8 mouse cellular contexts compared by ENCODE assay signal in genomic region chr8:105638510-105638909, GRCm38 (mm10). TPM values are rescaled to one million over a fixed set of nuclear protein-coding genes. Genes with fewer than 3 reads are reported as not detected.
DNase-seq lines count a peak whose midpoint lies in the region; ATAC-seq lines count a peak whose summit lies in the region.

No protein-coding gene starts in this region.

- peak overlapping the region; percentile 82 for H3K4me3 ChIP-seq in kidney, embryonic 15.5 days (replicated peaks)
- H3K4me3 ChIP-seq in embryonic facial prominence, embryonic 11.5 days (ENCODE audit: low read depth, low read length): 0 out of 2 replicates have a peak overlapping the region, but pooled peaks have one; percentile 90
- H3K4me3 ChIP-seq in intestine, embryonic 15.5 days (replicated peaks): no peak overlapping the region
- peak overlapping the region; percentile 89; the same call in 1 of the 2 replicates for H3K4me3 ChIP-seq in neural tube, embryonic 12.5 days

- no peaks in the 10 kb centered on the region for H3K27me3 ChIP-seq in kidney, embryonic 15.5 days
- H3K27me3 ChIP-seq in embryonic facial prominence, embryonic 11.5 days (ENCODE audit: control insufficient read depth, insufficient read depth, low read length): no peaks in the 10 kb centered on the region
- no peaks in the 10 kb centered on the region for H3K27me3 ChIP-seq in intestine, embryonic 15.5 days (replicated peaks)
- H3K27me3 ChIP-seq in neural tube, embryonic 12.5 days (replicated peaks): no peaks in the 10 kb centered on the region

- peak overlapping the region; percentile 60; the same call in 1 of the 2 replicates for H3K27ac ChIP-seq in kidney, embryonic 15.5 days
- H3K27ac ChIP-seq in embryonic facial prominence, embryonic 11.5 days (replicated peaks; ENCODE audit: low read depth, low read length): no peak overlapping the region
- no peak overlapping the region for H3K27ac ChIP-seq in intestine, embryonic 15.5 days
- no peak overlapping the region for H3K27ac ChIP-seq in neural tube, embryonic 12.5 days

- peak overlapping the region; percentile 90 for H3K4me2 ChIP-seq in kidney, embryonic 15.5 days
- H3K4me2 ChIP-seq in embryonic facial prominence, embryonic 11.5 days (ENCODE audit: low read depth, low read length): no peak overlapping the region
- H3K4me2 ChIP-seq in intestine, embryonic 15.5 days (replicated peaks): peak overlapping the region; percentile 73
- H3K4me2 ChIP-seq in neural tube, embryonic 12.5 days (replicated peaks): peak overlapping the region; percentile 96

- peaks cover 3% of the 10 kb centered on the region for H3K36me3 ChIP-seq in kidney, embryonic 15.5 days
- no peaks in the 10 kb centered on the region; the same call in 1 of the 2 replicates for H3K36me3 ChIP-seq in embryonic facial prominence, embryonic 11.5 days (replicated peaks; ENCODE audit: control insufficient read depth, insufficient read depth, low read depth, low read length)
- H3K36me3 ChIP-seq in intestine, embryonic 15.5 days: peaks cover 1% of the 10 kb centered on the region; the same call in 1 of the 2 replicates
- H3K36me3 ChIP-seq in neural tube, embryonic 12.5 days: peaks cover 1% of the 10 kb centered on the region

- H3K9me3 ChIP-seq in kidney, embryonic 15.5 days (replicated peaks): no peaks in the 10 kb centered on the region
- no peaks in the 10 kb centered on the region for H3K9me3 ChIP-seq in embryonic facial prominence, embryonic 11.5 days (replicated peaks; ENCODE audit: control insufficient read depth, low read length)
- no peaks in the 10 kb centered on the region for H3K9me3 ChIP-seq in intestine, embryonic 15.5 days
- H3K9me3 ChIP-seq in neural tube, embryonic 12.5 days: no peaks in the 10 kb centered on the region

- H3K9ac ChIP-seq in kidney, embryonic 15.5 days: peak overlapping the region; percentile 95; the same call in 1 of the 2 replicates
- H3K9ac ChIP-seq in embryonic facial prominence, embryonic 11.5 days (replicated peaks; ENCODE audit: low read length): peak overlapping the region; percentile 18; the same call in 1 of the 2 replicates
- H3K9ac ChIP-seq in intestine, embryonic 15.5 days: no peak overlapping the region; the same call in 1 of the 2 replicates
- 0 out of 2 replicates have a peak overlapping the region, but pooled peaks have one; percentile 21 for H3K9ac ChIP-seq in neural tube, embryonic 12.5 days

- WGBS in kidney, embryonic 15.5 days: 79% methylated on average over 4 of the region's 4 CpGs
- 88% methylated on average over 4 of the region's 4 CpGs for WGBS in embryonic facial prominence, embryonic 11.5 days
- 83% methylated on average over 4 of the region's 4 CpGs for WGBS in intestine, embryonic 15.5 days
- WGBS in neural tube, embryonic 12.5 days: 87% methylated on average over 4 of the region's 4 CpGs

- ATAC-seq in kidney, embryonic 15.5 days (replicated peaks; ENCODE audit: low FRiP score): no peak
- no peak for ATAC-seq in embryonic facial prominence, embryonic 11.5 days (replicated peaks; ENCODE audit: insufficient number of reproducible peaks, low FRiP score, low TSS enrichment, low read depth)
- ATAC-seq in intestine, embryonic 15.5 days: no peak
- no peak for ATAC-seq in neural tube, embryonic 12.5 days (ENCODE audit: low FRiP score, low read depth)

- H3K4me1 ChIP-seq in kidney, embryonic 15.5 days: peaks cover 33% of the 10 kb centered on the region
- peaks cover 3% of the 10 kb centered on the region; the same call in 1 of the 2 replicates for H3K4me1 ChIP-seq in embryonic facial prominence, embryonic 11.5 days (ENCODE audit: control insufficient read depth, insufficient read depth, low read length)
- peaks cover 18% of the 10 kb centered on the region for H3K4me1 ChIP-seq in intestine, embryonic 15.5 days (replicated peaks)
- H3K4me1 ChIP-seq in neural tube, embryonic 12.5 days: peaks cover 29% of the 10 kb centered on the region

- DNase-seq in kidney, adult 11 months: no peak
- no peak for DNase-seq in embryonic facial prominence, embryonic 11.5 days (ENCODE audit: low spot score)
- no peak for DNase-seq in embryo, embryonic 9.5 days (ENCODE audit: extremely low spot score)
- no peak for DNase-seq in urinary bladder, postnatal 36 days (ENCODE audit: low spot score in 2 of 2)
- no peak for DNase-seq in adrenal gland, adult (ENCODE audit: inconsistent age in 2 of 2, low spot score in 1 of 2)

RNA-seq across cellular contexts. Expression of gene Agrp, which starts 1.3 kb away (rescaled TPM):
- 0.83 and 1.1 TPM in 2 replicates for polyA plus RNA-seq in kidney, embryonic 15.5 days (2015; fragmentation: Nextera tagmentation; extraction: Ambion mirVana)
- 1.0 and 1.7 TPM in 2 replicates for polyA plus RNA-seq in embryonic facial prominence, embryonic 11.5 days (2014; fragmentation: Nextera tagmentation; extraction: Ambion mirVana)
- 0.57 and 0.88 TPM in 2 replicates for polyA plus RNA-seq in intestine, embryonic 15.5 days (2015; fragmentation: Nextera tagmentation; extraction: Ambion mirVana)
- 1.5 and 2.0 TPM in 2 replicates for polyA plus RNA-seq in neural tube, embryonic 12.5 days (2016; fragmentation: Nextera tagmentation; extraction: Ambion mirVana)

RNA-seq across cellular contexts. Expression of gene Ctcf, which starts 2.1 kb away (rescaled TPM):
- polyA plus RNA-seq in kidney, embryonic 15.5 days (2015; fragmentation: Nextera tagmentation; extraction: Ambion mirVana): 134 TPM in 2 replicates
- polyA plus RNA-seq in embryonic facial prominence, embryonic 11.5 days (2014; fragmentation: Nextera tagmentation; extraction: Ambion mirVana): 116 and 118 TPM in 2 replicates
- polyA plus RNA-seq in intestine, embryonic 15.5 days (2015; fragmentation: Nextera tagmentation; extraction: Ambion mirVana): 96.4 and 106 TPM in 2 replicates
- polyA plus RNA-seq in neural tube, embryonic 12.5 days (2016; fragmentation: Nextera tagmentation; extraction: Ambion mirVana): 120 and 127 TPM in 2 replicates

RNA-seq across cellular contexts. Expression of gene Ripor1, which starts 33.5 kb away (rescaled TPM):
- polyA plus RNA-seq in kidney, embryonic 15.5 days (2015; fragmentation: Nextera tagmentation; extraction: Ambion mirVana): 33.3 and 39.5 TPM in 2 replicates
- 7.3 and 8.7 TPM in 2 replicates for polyA plus RNA-seq in embryonic facial prominence, embryonic 11.5 days (2014; fragmentation: Nextera tagmentation; extraction: Ambion mirVana)
- 18.4 and 18.5 TPM in 2 replicates for polyA plus RNA-seq in intestine, embryonic 15.5 days (2015; fragmentation: Nextera tagmentation; extraction: Ambion mirVana)
- 21.3 and 22.1 TPM in 2 replicates for polyA plus RNA-seq in neural tube, embryonic 12.5 days (2016; fragmentation: Nextera tagmentation; extraction: Ambion mirVana)

RNA-seq across cellular contexts. Expression of gene Carmil2, which starts 47.6 kb away (rescaled TPM):
- 0.63 and 0.78 TPM in 2 replicates for polyA plus RNA-seq in kidney, embryonic 15.5 days (2015; fragmentation: Nextera tagmentation; extraction: Ambion mirVana)
- polyA plus RNA-seq in embryonic facial prominence, embryonic 11.5 days (2014; fragmentation: Nextera tagmentation; extraction: Ambion mirVana): 0.88 and 1.8 TPM in 2 replicates
- 1.0 and 1.1 TPM in 2 replicates for polyA plus RNA-seq in intestine, embryonic 15.5 days (2015; fragmentation: Nextera tagmentation; extraction: Ambion mirVana)
- 12.4 and 13.8 TPM in 2 replicates for polyA plus RNA-seq in neural tube, embryonic 12.5 days (2016; fragmentation: Nextera tagmentation; extraction: Ambion mirVana)
